Mouse (Mus musculus): Measurements from ENCODE around the gene Hoxc5.

Gene Hoxc5

GRCm38 (mm10) chr15:102945185-102946077, 21.8 kb upstream of the Hoxc5 start:
- DNase-seq (ENCODE audit: low spot score in 2 of 2) = no peak

GRCm38 (mm10) chr15:102947276-102947675, 20.0 kb upstream of the Hoxc5 start:
- DNase-seq (ENCODE audit: low spot score in 2 of 2) = no peak

GRCm38 (mm10) chr15:102948842-102949241, 18.4 kb upstream of the Hoxc5 start:
- no peak for DNase-seq (ENCODE audit: low spot score in 2 of 2)

- no peak for DNase-seq (ENCODE audit: low spot score in 2 of 2)
These were observed 17.5 kb upstream of the Hoxc5 start for GRCm38 (mm10) chr15:102949696-102950095.

- DNase-seq (ENCODE audit: low spot score in 2 of 2) = no peak
These were observed 16.4 kb upstream of the Hoxc5 start for GRCm38 (mm10) chr15:102950877-102951276.

GRCm38 (mm10) chr15:102953561-102953960, 13.7 kb upstream of the Hoxc5 start:
- DNase-seq (ENCODE audit: low spot score in 2 of 2) = no peak

- no peak for DNase-seq (ENCODE audit: low spot score in 2 of 2)
These were observed 12.8 kb upstream of the Hoxc5 start, which contains the start of gene Hoxc11 for GRCm38 (mm10) chr15:102954192-102955006. Gene Hoxc11 (plus strand): TSS chr15:102954427.

- no peak for DNase-seq (ENCODE audit: low spot score in 2 of 2)
These were observed 12.2 kb upstream of the Hoxc5 start for GRCm38 (mm10) chr15:102955007-102955382.

- no peak for DNase-seq (ENCODE audit: low spot score in 2 of 2)
These were observed 11.2 kb upstream of the Hoxc5 start for GRCm38 (mm10) chr15:102955833-102956640.

- no peak for DNase-seq (ENCODE audit: low spot score in 2 of 2)
These were observed 10.3 kb upstream of the Hoxc5 start for GRCm38 (mm10) chr15:102956906-102957305.

GRCm38 (mm10) chr15:102959663-102960191, 7.5 kb upstream of the Hoxc5 start:
- no peak for DNase-seq (ENCODE audit: low spot score in 2 of 2)

- no peak for DNase-seq (ENCODE audit: low spot score in 2 of 2)
These were observed 5.5 kb upstream of the Hoxc5 start for GRCm38 (mm10) chr15:102961728-102962127.

GRCm38 (mm10) chr15:102962492-102962891, 4.8 kb upstream of the Hoxc5 start:
- DNase-seq (ENCODE audit: low spot score in 2 of 2) = no peak

GRCm38 (mm10) chr15:102963259-102963658, 4.0 kb upstream of the Hoxc5 start:
- DNase-seq (ENCODE audit: low spot score in 2 of 2) = no peak

GRCm38 (mm10) chr15:102963671-102964640, 3.3 kb upstream of the Hoxc5 start:
- DNase-seq (ENCODE audit: low spot score in 2 of 2) = no peak

GRCm38 (mm10) chr15:102965003-102965891, 2.0 kb upstream of the Hoxc5 start:
- no peak for DNase-seq (ENCODE audit: low spot score in 2 of 2)

- DNase-seq (ENCODE audit: low spot score in 2 of 2) = peak in 1 of 2 experiments; percentile 63
These were observed 1.1 kb upstream of the Hoxc5 start for GRCm38 (mm10) chr15:102965892-102966775.

- DNase-seq (ENCODE audit: low spot score in 2 of 2) = no peak
These were observed 399 bp upstream of the Hoxc5 start, which contains the start of gene Hoxc10 for GRCm38 (mm10) chr15:102966776-102967311. Gene Hoxc10 (plus strand): TSS chr15:102966796.

All from cerebellum, postnatal 4 days (tissue).